Mouse (Mus musculus) olfactory bulb, adult 2 months (tissue): Measurements from ENCODE around the gene Cacng4.

ENCODE experiments used
- CTCF ChIP-seq: fragments of 200-500 bp; IDR thresholded peaks from 2 replicates; pipeline ENCODE4 v1.5.1; 2012; ENCODE audit warnings: low read depth, mild to moderate bottlenecking, low read length, moderate library complexity; ENCODE audit not compliant: insufficient read depth
- POLR2A ChIP-seq: fragments of 200-500 bp; IDR thresholded peaks from 2 replicates; pipeline ENCODE4 v1.6.1; 2012; ENCODE audit warnings: mild to moderate bottlenecking, low read depth, low read length, moderate library complexity; ENCODE audit not compliant: insufficient read depth

DNA sequence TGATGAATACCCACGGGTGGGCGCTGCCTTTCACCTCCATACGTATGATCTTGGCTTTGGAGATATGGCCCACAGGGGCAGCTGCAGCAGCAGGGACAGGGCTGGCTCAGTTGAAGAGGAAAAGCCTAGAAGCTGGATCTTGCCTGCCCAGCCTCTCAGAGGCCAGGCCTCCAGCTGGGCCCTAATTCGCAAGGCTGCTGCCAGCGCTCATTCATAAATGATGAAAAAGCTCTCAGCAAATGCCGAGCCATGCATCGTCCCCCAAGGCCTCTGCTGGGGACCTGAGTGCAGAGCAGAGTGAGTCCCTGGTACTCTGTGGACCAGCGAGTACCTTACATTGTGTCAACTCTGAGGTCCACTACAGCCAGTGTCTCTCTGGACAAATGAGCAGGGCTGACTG lies 26.0 kb downstream of the Cacng4 start:
- no peak for TF ChIP-seq CTCF
- no peak for TF ChIP-seq POLR2A
